Mouse (Mus musculus): ENCODE results near the gene Taf12. TPM values are rescaled to one million over a fixed set of nuclear protein-coding genes. Genes with fewer than 3 reads are reported as not detected.

Gene Taf12
- total and polyA plus RNA-seq, 2 experiments: 5.1 to 5.7 TPM

DNA sequence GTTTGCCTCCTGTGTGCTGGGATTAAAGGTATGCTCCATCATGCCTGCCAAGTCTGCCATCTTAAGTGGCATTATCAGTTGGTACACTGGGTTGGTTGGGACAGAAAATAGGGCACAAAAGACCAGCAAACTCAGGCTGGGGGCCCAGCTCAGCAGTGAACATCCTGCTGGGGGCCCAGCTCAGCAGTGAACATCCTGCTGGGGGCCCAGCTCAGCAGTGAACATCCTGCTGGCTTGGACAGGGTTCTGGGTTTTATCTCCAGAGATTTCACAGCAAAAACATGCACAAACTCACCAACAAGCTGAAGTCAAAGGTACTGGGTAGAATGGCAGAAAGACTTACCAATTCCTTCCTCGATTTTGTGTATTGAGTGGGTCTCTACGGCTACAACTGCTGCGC is 28.5 kb upstream of the Taf12 start:
- no peaks in the 10 kb centered on the region for H3K27me3 ChIP-seq (ENCODE audit: control insufficient read depth, insufficient read depth, low read length)
- peak overlapping the region; percentile 54 for H3K27ac ChIP-seq (replicated peaks; ENCODE audit: insufficient read depth, low read depth, low read length)
- H3K4me1 ChIP-seq (ENCODE audit: control insufficient read depth, insufficient read depth, low read length): peaks cover 6% of the 10 kb centered on the region; the same call in 1 of the 2 replicates
- no peak overlapping the region for H3K4me3 ChIP-seq (ENCODE audit: insufficient read depth, low read depth, low read length)
- H3K36me3 ChIP-seq (ENCODE audit: control insufficient read depth, insufficient read depth, low read length): peaks cover 11% of the 10 kb centered on the region
- DNase-seq (ENCODE audit: extremely low read depth, low read depth, low spot score): no peak
- no peaks in the 10 kb centered on the region for H3K79me2 ChIP-seq (ENCODE audit: control insufficient read depth, insufficient read depth, low read length)
- no peak for TF ChIP-seq CTCF (IDR thresholded peaks at IDR 0.05; ENCODE audit: low read depth, low read length)
- no peak for TF ChIP-seq POLR2A (IDR thresholded peaks at IDR 0.05; ENCODE audit: extremely low read depth, insufficient read depth, low read length)
- no peak overlapping the region for H3K9ac ChIP-seq (ENCODE audit: low read depth, low read length)
- WGBS: 72% methylated on average over 3 of the region's 3 CpGs

DNA sequence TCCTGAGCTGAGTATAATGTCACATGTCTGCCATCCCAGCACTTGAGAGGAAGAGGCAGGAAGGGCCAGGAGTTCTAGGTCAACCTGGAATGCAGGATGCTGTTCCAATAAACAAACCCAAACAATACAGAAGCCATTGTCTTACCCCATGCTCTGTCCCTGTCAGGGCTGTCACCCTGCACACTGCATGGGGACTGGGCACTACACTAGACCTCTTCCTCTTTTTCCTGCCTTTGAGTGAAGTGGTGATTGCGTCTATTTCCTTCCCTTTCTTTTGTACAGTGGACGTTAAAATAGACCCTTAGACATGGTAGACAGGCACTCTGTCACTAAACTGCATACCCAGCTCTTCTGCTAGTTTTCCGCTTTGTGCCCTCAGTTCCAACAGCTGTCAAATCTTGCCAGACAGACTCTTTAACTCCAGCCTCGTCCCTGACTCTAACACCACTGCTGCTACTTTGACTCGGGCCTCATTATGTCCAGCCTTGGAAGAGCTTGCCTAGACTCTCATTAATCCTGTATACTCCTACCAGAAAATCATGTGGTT is 26.7 kb upstream of the Taf12 start:
- TF ChIP-seq CTCF (IDR thresholded peaks at IDR 0.05; ENCODE audit: low read depth, low read length) (no peak), POLR2A (IDR thresholded peaks at IDR 0.05; ENCODE audit: extremely low read depth, insufficient read depth, low read length) (no peak)
- Histone ChIP-seq H3K4me3 (ENCODE audit: insufficient read depth, low read depth, low read length) (no peak overlapping the region), H3K4me1 (ENCODE audit: control insufficient read depth, insufficient read depth, low read length) (peaks cover 6% of the 10 kb centered on the region; the same call in 1 of the 2 replicates), H3K79me2 (ENCODE audit: control insufficient read depth, insufficient read depth, low read length) (0 out of 2 replicates have a peak, but pooled peaks cover 2% of the 10 kb centered on the region), H3K36me3 (ENCODE audit: control insufficient read depth, insufficient read depth, low read length) (peaks cover 9% of the 10 kb centered on the region), H3K27me3 (ENCODE audit: control insufficient read depth, insufficient read depth, low read length) (no peaks in the 10 kb centered on the region), H3K9ac (ENCODE audit: low read depth, low read length) (no peak overlapping the region), H3K27ac (replicated peaks; ENCODE audit: insufficient read depth, low read depth, low read length) (0 out of 2 replicates have a peak overlapping the region, but pooled peaks have one; percentile 16)
- DNase-seq (ENCODE audit: extremely low read depth, low read depth, low spot score): peak; percentile 24
- WGBS: 79% methylated on average over 5 of the region's 5 CpGs

DNA sequence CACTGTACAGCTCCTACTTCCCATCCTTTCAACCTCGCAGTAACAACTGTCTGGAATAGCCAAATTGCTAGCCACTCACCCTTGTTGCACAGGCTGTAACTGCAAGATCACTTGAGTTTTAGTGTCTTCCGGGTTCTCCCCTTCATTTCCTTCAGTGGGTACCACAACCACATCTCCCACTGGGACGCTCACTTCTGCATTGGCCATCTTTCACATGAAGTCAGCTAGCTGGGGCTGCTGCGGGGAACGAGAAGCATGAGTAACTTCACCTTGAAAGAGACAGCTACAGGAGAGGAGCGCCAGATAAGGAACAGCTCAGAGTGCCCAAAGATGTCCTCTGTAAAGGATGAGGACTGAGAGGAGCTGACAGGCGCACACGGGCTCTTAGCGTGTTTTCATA is 22.6 kb upstream of the Taf12 start:
- no peak for DNase-seq (ENCODE audit: extremely low read depth, low read depth, low spot score)
- H3K9ac ChIP-seq (ENCODE audit: low read depth, low read length): no peak overlapping the region
- no peaks in the 10 kb centered on the region for H3K27me3 ChIP-seq (ENCODE audit: control insufficient read depth, insufficient read depth, low read length)
- no peak overlapping the region for H3K27ac ChIP-seq (replicated peaks; ENCODE audit: insufficient read depth, low read depth, low read length)
- 0 out of 2 replicates have a peak, but pooled peaks cover 2% of the 10 kb centered on the region for H3K79me2 ChIP-seq (ENCODE audit: control insufficient read depth, insufficient read depth, low read length)
- H3K4me1 ChIP-seq (ENCODE audit: control insufficient read depth, insufficient read depth, low read length): peaks cover 3% of the 10 kb centered on the region; the same call in 1 of the 2 replicates
- peaks cover 3% of the 10 kb centered on the region; the same call in 1 of the 2 replicates for H3K36me3 ChIP-seq (ENCODE audit: control insufficient read depth, insufficient read depth, low read length)
- no peak overlapping the region for H3K4me3 ChIP-seq (ENCODE audit: insufficient read depth, low read depth, low read length)
- no peak for TF ChIP-seq POLR2A (IDR thresholded peaks at IDR 0.05; ENCODE audit: extremely low read depth, insufficient read depth, low read length)
- no peak for TF ChIP-seq CTCF (IDR thresholded peaks at IDR 0.05; ENCODE audit: low read depth, low read length)
- 93% methylated on average over 9 of the region's 9 CpGs for WGBS

DNA sequence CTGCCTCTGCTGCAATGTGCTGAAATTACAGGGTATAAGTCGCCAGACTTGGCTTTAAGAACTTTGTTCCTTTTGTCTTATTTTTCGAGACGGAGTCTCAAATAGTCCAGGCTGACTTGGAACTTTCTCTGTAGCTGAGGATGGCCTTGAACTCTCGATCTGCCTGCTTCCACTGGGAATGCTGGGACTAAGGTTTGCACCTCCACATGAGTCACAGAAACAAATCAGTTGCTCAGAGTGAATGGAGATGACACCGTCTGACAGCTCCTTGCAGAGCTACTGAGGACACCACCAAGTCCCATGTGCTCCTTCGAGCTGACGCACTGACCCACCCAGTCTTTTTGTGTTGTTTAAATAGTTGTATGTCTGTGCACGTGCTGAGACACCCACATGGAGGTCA is 21.0 kb upstream of the Taf12 start:
- H3K9ac ChIP-seq (ENCODE audit: low read depth, low read length): no peak overlapping the region
- peaks cover 2% of the 10 kb centered on the region; the same call in 1 of the 2 replicates for H3K36me3 ChIP-seq (ENCODE audit: control insufficient read depth, insufficient read depth, low read length)
- TF ChIP-seq CTCF (IDR thresholded peaks at IDR 0.05; ENCODE audit: low read depth, low read length) (no peak), POLR2A (IDR thresholded peaks at IDR 0.05; ENCODE audit: extremely low read depth, insufficient read depth, low read length) (no peak)
- DNase-seq (ENCODE audit: extremely low read depth, low read depth, low spot score): no peak
- no peak overlapping the region for H3K27ac ChIP-seq (replicated peaks; ENCODE audit: insufficient read depth, low read depth, low read length)
- no peak overlapping the region for H3K4me3 ChIP-seq (ENCODE audit: insufficient read depth, low read depth, low read length)
- WGBS: 84% methylated on average over 8 of the region's 8 CpGs
- 0 out of 2 replicates have a peak, but pooled peaks cover 2% of the 10 kb centered on the region for H3K79me2 ChIP-seq (ENCODE audit: control insufficient read depth, insufficient read depth, low read length)
- H3K4me1 ChIP-seq (ENCODE audit: control insufficient read depth, insufficient read depth, low read length): peaks cover 6% of the 10 kb centered on the region; the same call in 1 of the 2 replicates
- no peaks in the 10 kb centered on the region for H3K27me3 ChIP-seq (ENCODE audit: control insufficient read depth, insufficient read depth, low read length)

DNA sequence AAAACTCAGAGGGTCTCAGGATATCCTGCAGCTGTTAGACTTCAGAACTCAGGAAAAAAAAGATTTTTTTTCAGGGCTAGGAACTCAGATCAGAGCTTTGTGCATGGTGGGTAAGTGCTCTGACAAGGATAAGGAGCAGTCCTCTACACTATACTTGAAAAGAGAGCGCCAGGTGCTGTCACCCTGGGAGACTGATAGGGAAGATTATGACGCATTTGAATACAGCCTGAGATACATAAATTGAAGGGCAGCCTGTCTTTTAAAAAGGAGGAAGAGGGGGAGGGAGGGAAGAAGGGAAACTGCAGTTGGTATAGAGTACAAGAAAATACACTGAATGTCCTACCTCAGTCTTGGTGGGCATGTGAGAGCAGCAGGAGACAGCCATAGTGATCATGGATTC is 20.6 kb upstream of the Taf12 start:
- no peak overlapping the region for H3K4me3 ChIP-seq (ENCODE audit: insufficient read depth, low read depth, low read length)
- H3K27ac ChIP-seq (replicated peaks; ENCODE audit: insufficient read depth, low read depth, low read length): no peak overlapping the region
- no peak overlapping the region for H3K9ac ChIP-seq (ENCODE audit: low read depth, low read length)
- 0 out of 2 replicates have a peak, but pooled peaks cover 2% of the 10 kb centered on the region for H3K79me2 ChIP-seq (ENCODE audit: control insufficient read depth, insufficient read depth, low read length)
- WGBS: 89% methylated on average over 2 of the region's 2 CpGs
- TF ChIP-seq POLR2A (IDR thresholded peaks at IDR 0.05; ENCODE audit: extremely low read depth, insufficient read depth, low read length) (no peak), CTCF (IDR thresholded peaks at IDR 0.05; ENCODE audit: low read depth, low read length) (no peak)
- H3K4me1 ChIP-seq (ENCODE audit: control insufficient read depth, insufficient read depth, low read length): peaks cover 7% of the 10 kb centered on the region; the same call in 1 of the 2 replicates
- H3K36me3 ChIP-seq (ENCODE audit: control insufficient read depth, insufficient read depth, low read length): peaks cover 2% of the 10 kb centered on the region; the same call in 1 of the 2 replicates
- no peak for DNase-seq (ENCODE audit: extremely low read depth, low read depth, low spot score)
- H3K27me3 ChIP-seq (ENCODE audit: control insufficient read depth, insufficient read depth, low read length): no peaks in the 10 kb centered on the region

DNA sequence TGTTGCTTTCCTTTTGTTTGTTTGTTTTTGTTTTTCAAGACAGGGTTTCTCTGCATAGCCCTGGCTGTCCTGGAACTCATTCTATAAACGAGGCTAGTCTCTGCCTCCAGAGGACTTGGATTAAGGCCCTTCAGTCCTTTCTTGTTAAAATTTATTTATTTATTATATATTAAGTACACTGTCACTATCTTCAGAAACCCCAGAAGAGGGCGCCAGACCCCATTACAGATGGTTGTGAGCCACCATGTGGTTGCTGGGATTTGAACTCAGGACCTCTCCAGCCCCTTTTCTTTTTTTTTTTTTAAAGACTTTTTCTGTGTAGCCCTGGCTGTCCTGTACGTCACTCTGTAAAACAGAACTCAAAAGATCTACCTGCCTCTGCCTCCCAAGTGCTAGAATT is 19.2 kb upstream of the Taf12 start:
- no peak overlapping the region for H3K4me3 ChIP-seq (ENCODE audit: insufficient read depth, low read depth, low read length)
- peaks cover 2% of the 10 kb centered on the region; the same call in 1 of the 2 replicates for H3K79me2 ChIP-seq (ENCODE audit: control insufficient read depth, insufficient read depth, low read length)
- H3K9ac ChIP-seq (ENCODE audit: low read depth, low read length): no peak overlapping the region
- no peak for DNase-seq (ENCODE audit: extremely low read depth, low read depth, low spot score)
- H3K27me3 ChIP-seq (ENCODE audit: control insufficient read depth, insufficient read depth, low read length): no peaks in the 10 kb centered on the region
- peaks cover 15% of the 10 kb centered on the region for H3K4me1 ChIP-seq (ENCODE audit: control insufficient read depth, insufficient read depth, low read length)
- 91% methylated on average over 3 of the region's 3 CpGs for WGBS
- TF ChIP-seq CTCF (IDR thresholded peaks at IDR 0.05; ENCODE audit: low read depth, low read length) (0 out of 2 replicates have a peak, but pooled peaks have one; percentile 11), POLR2A (IDR thresholded peaks at IDR 0.05; ENCODE audit: extremely low read depth, insufficient read depth, low read length) (no peak)
- H3K27ac ChIP-seq (replicated peaks; ENCODE audit: insufficient read depth, low read depth, low read length): no peak overlapping the region
- peaks cover 2% of the 10 kb centered on the region; the same call in 1 of the 2 replicates for H3K36me3 ChIP-seq (ENCODE audit: control insufficient read depth, insufficient read depth, low read length)
